Mouse (Mus musculus): ENCODE measurements around the gene Msx2.

- TF ChIP-seq CTCF (IDR thresholded peaks at IDR 0.05; ENCODE audit: low read depth, low read length) (no peak), POLR2A (IDR thresholded peaks at IDR 0.05; ENCODE audit: borderline replicate concordance, low read depth, low read length) (no peak)
Measured at GRCm38 (mm10) chr13:53447609-53448008, 25.3 kb downstream of the Msx2 start.

Measured in bone marrow macrophage, adult 2 months (primary cell).